Mouse (Mus musculus) spleen, postnatal 4 days (tissue): ENCODE data around the gene Pitpnm2.

Source experiments
- DNase-seq, 2 experiments: peaks; one replicate each; pipeline ENCODE4 v3.0.0; 2022; ENCODE audit warnings: low spot score in 2 of 2

Pitpnm2 gene

DNA sequence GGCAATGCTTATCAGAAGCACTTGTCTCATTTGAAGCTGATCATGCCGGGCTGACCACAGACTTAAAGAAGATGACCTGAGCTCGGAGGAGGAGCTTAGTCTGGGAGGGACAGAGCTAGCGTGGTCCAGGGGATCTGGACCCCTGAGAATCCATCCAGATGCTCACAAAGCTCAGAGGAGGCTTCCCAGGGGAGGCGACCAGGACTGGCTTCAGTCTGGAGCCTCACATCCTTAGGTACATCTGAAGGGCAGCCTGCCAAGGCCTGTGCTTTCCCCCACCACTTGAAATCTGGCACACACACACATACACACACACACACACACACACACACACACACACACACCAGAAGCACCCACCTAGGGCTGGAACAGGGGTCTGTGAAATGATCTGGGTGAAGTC is 47.5 kb downstream of the Pitpnm2 start:
- no peak for DNase-seq

DNA sequence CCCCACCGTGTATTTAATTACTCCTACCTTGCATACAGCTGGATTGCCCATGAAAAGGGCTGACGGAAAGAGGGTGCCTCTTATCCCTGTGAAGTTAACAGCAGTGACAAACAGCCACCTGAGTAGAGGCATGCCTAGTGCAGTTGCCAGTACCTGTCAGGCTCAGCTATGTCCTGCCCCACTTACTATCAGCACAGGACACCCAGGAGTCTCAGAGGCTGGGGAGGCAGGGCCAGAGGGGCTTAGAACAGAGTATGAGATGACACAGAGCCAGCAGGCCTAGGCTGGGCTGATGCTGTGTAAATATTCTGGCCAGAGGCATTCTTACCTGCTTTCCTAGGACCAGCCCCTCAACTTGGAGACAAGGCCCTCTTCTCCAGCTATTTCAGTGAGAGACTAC is 48.0 kb downstream of the Pitpnm2 start:
- no peak for DNase-seq

DNA sequence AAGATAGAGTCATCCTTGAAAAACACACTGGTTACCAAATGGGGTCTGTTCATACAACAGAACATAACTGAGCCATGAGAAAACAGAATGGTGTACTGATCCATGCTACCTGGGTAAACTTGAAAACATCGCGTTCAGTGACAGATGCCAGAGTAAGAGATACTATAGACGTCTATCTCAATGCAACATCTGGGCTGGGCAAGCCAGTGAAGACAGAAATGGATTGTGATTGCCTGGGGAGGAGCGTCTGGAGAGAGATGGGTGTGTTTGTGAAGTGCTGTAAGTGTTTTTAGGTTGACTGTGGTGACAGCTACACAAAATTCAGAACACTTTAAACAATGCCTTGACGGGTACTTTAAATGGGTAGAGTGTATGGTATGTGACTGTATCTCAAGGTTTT is 48.7 kb downstream of the Pitpnm2 start:
- DNase-seq = no peak

DNA sequence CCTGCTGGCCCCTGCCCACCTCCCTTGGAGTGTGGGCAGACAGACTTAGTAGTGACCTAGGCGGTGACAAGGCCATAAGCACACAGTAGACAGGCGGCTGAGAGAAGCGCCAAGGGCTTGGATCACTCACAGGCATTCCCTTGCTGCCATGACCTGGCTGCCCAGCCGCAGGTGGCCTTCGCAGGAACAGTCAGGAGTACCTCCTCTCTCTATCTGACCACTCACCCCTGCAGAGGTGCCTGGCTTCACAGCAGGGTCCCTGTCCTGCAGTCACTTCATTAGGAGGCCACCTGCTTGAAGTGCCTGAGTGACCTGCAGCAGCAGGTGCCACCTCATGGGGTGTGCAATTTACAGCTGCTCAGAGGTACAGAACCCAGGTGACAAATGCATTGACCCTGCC is 50.4 kb downstream of the Pitpnm2 start:
- no peak for DNase-seq

DNA sequence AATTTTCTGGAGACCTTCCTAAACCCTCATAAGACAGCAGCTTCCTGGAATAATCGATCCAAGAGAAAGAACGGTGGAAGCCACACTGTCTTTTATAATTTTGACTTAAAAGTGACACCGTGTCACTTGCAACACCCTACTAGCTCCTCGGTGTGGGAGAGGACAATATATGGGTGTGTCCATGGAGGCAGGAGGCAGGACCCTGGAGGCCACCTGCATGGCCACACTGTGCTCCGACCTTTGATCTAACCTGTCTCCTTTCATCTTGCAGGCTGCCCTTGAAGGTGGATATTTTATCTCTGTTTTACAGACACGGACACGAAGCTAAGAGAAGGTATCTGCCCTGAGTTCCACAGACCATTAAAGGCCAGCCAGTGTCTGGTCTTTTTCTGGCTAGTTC is 51.1 kb downstream of the Pitpnm2 start:
- DNase-seq = no peak

DNA sequence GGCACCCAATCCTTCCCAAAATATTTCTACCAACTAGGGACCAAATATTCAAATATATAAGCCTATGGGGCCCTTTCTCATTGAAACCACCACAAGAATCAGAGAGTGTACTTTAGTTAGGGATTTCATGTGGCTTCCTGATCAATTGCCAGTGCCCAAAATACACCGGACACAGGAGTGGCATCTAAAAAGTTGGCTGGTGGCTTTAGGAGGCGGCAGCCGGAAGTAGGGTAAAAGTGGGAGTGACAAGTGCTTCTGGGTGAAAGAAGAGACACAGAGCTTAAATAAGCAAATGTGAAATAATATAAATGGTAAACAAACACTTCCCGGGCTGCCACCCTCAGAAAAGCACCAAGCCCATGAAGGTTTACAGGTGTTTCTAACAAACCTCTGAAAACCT is 53.5 kb downstream of the Pitpnm2 start:
- no peak for DNase-seq

DNA sequence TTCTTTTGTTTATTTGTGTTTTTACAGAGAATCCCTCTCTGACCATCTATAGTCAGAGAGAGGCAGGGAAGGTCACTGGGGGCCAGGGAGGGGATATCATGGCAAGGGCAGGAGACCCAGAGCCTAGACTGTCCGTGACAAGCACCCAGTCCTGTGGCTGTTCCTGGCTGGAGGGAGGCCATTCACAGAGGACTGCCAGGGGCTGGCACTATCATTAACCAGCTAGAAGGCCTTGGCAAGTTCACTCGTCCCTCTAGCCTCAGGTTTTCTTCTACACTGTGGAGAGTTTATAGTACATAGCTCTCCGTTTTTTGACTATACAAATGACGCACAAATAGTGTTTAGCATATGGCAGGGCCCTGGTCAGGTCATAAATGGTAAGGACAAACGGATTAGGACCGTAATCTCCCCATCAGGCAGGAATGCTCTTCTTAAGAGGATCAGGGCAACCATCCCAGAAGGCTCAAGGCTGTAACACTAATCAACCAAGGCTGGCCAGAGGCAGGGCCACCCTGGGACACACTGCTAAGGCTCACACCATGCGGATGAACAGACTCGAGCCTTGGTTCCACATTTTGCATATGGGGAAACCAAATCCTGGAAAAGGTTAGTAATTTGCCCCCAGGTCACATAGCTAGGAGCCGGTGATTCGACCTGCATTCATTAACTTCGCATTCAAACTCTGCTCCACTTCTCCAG is 55.0 kb downstream of the Pitpnm2 start:
- DNase-seq = no peak

DNA sequence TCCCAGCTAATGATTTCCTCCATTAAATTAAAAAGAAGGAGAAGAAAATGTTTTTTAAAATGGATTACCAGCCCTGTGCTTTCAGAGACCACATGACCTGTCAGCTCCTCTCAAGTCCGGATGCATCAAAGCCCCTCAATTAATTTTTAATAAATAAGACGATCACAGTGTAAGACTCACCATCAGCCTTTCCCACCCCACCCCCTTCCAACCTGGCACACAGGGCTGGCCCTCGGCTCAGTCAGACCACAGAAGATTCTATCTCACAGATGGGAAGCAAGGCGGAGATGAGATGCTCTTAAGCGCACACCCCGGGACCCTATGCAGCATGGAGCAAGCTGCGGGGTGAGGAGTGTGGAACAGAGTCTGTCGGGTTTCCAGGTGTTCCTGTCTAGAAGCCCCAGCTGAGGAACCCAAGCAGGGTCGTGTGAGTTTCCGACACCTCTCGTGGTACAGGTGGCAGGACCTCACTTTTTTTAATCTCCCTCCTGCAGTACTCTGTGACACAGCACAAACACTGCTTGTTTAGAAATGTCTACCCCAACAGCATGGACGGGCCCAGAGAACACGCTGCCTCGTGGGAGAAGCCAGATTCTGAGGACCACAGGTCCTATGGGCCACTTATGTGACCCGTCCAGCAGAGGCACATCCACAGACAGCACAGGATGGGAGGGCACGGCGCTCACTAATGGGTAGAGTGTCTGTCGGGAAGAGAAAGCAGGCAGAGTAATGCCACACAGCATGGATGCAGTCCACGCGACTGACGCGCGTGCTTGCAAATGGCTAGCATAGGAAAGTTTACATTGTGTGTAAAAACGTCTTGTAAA is 56.1 kb downstream of the Pitpnm2 start:
- no peak for DNase-seq

DNA sequence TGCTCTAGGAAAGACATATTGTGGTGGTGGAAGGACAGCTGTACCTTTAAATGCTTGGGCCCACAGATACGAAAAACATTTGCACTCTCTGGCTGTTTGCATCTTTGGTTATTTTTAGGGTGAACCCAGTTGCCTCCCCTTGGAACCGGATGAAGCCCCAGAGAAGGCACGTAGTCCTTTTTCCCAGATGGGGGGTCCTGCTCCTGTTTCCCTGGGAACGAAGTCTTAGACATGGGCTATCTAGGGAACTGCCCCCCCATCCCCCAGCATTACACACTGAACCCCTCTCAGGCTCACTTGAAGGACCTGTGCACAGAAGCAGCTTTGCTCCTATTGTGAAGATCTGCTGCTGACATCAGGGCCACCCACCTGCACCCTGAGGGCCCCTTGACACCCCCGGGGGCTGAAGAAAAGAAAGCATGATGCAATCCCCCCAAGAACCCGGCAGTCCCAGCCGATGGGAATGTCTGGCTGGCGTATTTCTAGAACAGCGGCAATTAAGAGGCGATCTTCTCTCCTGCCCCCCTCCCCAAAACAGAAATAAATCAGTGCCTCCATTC is 56.8 kb downstream of the Pitpnm2 start:
- no peak for DNase-seq

DNA sequence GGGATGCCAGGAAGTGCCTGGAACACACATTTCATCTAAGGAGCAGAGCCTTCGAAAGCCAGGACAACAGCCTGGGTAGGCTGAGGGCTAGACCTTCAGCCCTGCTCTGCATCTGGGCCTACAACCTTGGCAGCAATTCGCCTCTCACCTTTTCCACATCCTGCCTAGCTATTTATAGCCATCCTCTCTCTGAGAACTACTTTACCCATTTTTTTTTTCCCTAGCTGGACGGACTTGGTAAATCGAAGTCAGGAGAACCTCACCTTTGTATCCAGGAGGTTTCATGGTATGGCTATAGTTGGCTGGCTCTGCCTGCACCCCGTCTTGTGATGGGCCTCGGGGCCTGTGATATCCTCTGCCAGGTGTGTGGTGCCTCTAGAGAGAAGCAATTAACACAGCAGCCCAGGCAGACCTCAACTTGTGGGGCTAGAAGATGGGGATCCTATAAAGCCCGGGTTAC is 57.3 kb downstream of the Pitpnm2 start:
- no peak for DNase-seq

DNA sequence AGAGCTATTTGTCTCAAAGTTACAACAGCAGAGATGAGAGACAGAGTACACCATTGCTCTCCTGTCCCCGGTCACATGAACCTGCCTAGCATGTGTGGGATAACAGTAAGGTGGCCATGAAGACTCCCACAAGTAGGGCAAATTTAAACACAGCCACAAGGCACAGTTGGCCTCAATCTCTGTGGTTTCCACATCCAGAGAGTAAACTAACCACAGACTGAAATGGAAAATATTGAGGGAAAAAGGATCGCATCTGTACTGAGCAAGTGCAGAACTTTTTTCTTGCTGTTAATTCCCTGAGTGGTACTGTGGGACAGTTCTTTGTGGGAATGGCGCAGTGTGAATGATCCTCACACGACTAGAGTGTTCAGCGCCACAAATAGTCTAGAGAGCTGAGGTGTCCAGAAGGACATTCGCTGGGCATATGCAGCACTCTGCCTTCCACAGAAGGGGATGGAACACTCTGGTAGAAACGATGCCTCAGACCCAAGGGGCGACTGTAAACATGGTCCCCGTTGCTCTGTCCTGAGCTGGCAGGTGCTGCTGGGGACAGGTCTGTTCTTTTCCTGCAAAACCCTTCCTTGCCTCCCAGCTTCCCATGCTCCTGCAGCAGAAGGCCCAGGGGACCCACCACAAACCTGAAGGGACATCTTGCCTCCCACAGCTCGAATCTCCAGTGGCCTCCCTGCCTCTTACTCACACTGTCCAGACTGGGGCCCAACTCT is 59.3 kb downstream of the Pitpnm2 start:
- DNase-seq = no peak

DNA sequence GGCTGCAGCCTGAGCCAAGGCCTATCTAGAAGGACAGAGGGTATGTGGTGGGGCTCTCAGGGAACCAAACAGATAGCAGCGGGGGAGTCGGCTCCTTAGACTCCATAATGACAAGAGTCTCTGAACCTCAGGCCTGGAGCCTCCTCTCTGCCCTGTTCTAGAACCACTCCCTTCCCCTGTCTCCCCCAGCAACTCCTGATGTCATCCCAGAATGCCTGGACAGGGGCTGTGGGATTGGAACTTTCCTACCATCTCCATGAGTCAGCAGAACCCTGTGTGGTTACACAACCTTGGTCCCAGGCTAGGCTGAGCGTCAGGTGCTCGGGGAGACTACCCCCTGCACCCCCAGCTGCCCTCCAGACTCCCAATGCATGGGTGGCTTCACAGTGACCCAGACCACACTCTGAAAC is 60.0 kb downstream of the Pitpnm2 start:
- DNase-seq = no peak

DNA sequence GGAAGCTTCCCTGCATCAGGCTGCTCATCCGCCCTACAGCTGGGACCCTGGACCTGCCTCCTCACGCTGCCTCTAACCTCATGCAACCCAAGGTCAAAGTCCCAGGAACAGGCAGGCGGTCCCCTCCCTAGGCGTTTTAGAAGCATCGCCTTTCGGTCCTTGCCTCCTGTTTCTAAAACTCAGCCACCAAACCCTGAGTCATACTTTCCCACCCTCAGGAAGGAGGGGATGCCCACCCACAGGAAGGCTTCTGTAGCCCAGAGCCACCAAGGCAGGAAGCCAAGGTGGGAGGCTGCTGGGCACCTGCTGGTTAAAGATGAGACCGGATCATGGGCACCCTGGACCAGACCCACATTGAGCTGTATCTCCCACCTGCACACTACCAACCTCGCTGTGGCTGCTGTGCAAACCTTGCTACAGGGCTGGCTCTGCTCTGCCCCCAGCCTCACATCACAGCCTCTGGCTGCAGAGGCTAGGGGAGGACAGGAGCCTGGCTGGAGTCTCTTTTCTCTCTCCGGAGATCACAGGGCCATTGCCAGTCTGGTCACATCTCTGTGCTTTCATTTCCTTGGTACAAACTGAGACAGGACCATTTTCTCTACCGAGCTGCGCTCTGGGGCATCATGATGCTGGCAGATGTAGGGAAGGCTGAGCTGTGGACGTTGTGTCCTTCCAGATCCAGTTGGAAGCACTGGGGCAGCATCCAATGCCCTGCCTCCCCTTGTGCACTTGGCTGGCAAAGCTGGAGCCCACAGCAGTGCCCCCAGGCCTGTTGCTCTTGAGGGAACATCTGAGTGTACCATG is 61.9 kb downstream of the Pitpnm2 start:
- no peak for DNase-seq

DNA sequence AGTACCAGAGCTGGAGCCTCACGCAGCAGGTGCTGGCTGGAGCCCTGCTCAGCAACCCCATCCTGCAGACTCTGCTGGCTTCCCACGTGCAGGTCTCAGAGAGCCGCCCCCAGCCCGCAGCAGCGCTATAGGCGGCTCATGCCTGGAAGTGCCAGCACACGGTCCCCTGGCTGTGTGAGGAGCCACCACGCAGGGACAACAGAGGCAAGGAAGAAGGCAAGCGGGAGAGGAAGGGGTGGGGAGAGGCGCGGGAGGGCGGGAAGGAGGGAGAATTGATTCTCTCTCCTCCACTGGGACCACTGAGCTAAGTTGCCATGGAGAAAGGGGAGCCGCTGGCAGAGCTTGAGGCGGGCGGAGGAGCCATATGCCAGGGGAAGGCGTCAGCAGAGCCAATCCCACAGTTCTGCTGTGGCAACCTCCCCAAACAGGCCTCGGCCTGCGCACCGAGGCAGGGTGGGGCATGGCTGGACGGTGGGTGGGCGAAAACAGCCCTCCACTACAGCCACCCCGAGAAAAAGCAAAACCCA is 62.5 kb downstream of the Pitpnm2 start:
- DNase-seq = no peak

DNA sequence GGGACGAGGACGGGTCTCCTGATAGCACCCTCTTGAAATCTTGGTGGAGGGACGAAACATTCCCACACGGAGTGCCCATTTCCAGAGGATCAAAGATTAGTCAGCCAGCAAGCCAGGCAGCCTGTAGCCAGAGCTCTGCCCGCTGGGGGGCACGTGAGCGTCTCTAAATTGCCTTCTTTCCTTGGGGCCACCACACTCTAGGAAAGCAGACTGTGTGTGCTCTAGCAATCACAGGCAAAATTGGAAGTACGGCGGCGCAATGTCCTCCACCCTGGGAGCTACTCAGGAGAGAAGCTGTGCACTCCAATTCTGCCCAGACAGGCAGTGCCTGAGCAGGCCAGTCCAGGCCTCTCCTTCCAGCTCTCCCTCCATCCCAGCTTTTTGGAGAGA is 63.1 kb downstream of the Pitpnm2 start:
- no peak for DNase-seq

DNA sequence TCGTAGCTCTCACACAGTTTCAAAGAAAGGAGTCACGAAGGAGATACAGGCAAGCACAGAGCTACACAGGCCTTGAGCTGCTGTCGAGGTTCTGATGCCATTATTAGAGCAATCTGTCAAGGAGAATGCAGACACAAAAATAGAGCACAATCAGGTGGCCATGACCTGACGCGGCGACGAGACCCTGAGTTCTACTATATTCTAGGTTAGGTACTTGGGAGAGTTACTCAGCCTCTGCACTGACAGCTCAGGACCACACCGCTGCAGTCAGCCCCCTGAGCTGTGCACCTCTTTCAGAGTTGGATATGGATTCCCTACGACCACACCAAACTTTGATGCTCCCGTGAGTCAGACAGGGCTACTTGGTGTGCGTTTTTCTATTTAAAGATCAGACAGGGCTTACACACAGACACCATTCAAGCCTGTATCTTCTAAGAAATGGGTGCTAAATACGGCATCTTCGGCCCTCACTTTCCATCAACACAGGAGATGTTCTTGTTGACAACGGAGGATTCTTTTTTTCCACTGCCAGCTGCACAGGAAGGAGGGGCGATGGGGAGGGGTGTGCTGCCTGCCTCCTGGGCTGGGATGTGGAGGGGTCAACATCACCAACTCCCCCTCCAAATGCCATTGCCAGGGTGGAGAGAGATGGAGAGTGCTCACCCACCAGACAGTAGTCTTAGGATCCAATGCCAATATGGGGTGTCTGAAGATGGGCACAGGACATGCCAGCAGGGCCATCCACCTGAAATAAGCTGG is 63.7 kb downstream of the Pitpnm2 start:
- no peak for DNase-seq

DNA sequence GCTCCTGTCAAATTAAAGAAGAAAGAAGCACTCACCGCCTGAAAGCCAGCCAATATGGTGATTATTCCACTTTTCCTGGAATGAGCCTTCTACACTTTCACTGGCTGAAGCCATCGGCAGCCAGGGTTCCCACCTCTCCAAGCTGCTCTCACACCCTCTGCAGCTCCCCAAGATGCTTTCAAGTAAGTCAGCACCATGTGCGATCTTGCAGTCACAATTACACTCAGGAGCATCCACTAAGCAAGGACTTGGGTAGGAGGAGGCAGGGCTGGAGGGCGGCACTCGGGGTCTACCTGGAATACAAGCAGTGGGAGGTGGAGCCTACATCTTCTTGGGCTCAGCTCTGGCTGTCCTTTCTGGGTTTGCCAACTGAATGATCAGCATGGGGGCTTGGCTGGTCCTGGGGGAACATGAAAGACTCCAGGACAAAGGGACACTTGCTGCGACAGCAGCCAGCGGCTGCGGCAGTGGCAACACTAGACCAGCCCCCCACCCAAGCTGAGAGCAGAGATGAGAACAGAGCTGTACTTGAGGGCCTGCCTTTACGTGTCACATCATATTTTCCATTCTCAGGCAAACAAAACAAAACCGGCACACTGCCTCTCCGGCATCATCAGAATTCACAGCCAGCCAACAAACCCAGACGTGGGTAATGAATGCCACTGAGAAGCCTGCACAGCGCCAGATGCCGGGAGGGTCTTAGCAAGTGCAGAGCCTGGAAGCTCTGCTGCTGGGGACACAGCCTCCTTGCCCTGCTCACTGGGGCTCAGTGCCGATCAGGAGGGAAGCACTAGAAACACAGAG is 64.5 kb downstream of the Pitpnm2 start:
- DNase-seq = no peak

DNA sequence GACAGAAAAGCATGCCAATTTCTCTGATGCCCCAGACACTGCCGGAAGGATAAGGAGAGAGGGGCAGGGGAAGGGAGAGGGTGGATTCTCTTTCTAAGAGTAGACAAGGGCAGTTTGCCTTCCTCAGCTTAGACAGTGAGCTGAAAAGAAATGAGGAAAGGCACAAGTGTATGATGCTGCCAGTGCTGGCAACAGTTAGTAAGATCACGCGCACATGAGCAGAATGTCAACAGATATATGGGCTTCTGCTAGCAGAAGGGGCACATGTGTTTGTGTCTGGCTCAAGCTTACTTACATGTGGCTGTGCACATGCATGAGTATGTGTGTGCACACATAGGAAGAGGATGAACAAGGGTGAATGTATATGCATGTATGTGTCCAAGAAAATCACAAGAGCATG is 65.4 kb downstream of the Pitpnm2 start:
- no peak for DNase-seq

DNA sequence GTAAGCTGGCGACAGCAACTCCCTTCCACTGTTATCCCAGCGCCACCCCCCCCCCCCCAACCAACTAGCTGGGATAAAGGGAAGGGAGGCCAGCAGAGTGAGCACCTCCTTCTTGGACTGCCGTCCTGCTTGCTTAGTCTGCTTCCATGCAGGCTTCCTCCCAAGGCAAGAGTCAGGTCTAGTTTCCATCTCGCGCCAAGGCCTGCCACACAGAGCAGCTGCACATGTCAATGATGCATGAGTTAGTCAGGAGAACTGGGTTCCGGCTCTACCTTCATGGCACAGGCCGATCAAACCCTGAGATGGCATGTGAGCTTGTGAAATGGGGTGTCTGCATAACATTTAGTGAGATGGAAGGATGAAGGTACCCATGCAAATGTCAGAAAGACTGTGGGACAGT is 66.9 kb downstream of the Pitpnm2 start:
- no peak for DNase-seq

DNA sequence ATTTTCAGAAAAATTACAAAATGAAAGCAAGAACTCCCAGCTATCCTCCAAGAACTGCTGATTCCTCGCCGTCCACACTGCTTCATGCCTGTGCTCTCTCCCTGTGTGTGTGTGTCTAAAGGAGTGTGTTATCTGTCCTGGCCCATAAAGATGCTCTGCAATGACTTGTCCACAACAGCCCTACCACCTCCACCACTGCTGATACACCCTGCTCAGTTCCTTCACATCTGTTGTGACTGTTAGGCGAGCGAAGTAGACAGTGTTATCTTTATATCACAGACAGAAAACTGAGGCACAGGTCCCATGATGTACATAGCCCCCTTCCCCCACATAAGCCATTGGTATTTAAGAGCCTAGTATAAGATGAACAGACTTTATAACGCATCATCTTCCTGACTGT is 67.5 kb downstream of the Pitpnm2 start:
- DNase-seq = no peak
